Mouse (Mus musculus) limb, embryonic 15.5 days (tissue): ENCODE measurements around the gene Zfp212. TPM values are rescaled to one million over a fixed set of nuclear protein-coding genes. Genes with fewer than 3 reads are reported as not detected.

Experiments
- ATAC-seq: fragments of 200-750 bp; cut with Nextera tagmentation; 2 replicates; pipeline ENCODE4 v1.8.0; 2017; ENCODE audit warnings: low read depth, moderate TSS enrichment; ENCODE audit not compliant: insufficient number of reproducible peaks, low FRiP score, low TSS enrichment
- H3K27ac ChIP-seq: fragments of 300-500 bp; sonication (generic); 2 replicates; pipeline ENCODE4 v1.5.1; 2015; ENCODE audit warnings: moderate library complexity, mild to moderate bottlenecking, inconsistent platforms
- H3K27me3 ChIP-seq: fragments of 300-500 bp; sonication (generic); 2 replicates; pipeline ENCODE4 v1.6.1; 2015; ENCODE audit warnings: inconsistent platforms
- H3K36me3 ChIP-seq: fragments of 300-500 bp; sonication (generic); 2 replicates; pipeline ENCODE4 v1.6.1; 2015; ENCODE audit warnings: inconsistent platforms
- H3K4me1 ChIP-seq: fragments of 300-500 bp; sonication (generic); 2 replicates; pipeline ENCODE4 v1.6.1; 2015; ENCODE audit warnings: inconsistent platforms
- H3K4me2 ChIP-seq: fragments of 300-500 bp; sonication (generic); 2 replicates; pipeline ENCODE4 v1.6.1; 2015; ENCODE audit warnings: mild to moderate bottlenecking, inconsistent platforms
- H3K4me3 ChIP-seq: fragments of 300-500 bp; sonication (generic); 2 replicates; pipeline ENCODE4 v1.5.1; 2015; ENCODE audit warnings: mild to moderate bottlenecking, inconsistent platforms
- H3K9ac ChIP-seq: fragments of 300-500 bp; sonication (generic); 2 replicates; pipeline ENCODE4 v1.6.1; 2015; ENCODE audit warnings: inconsistent platforms
- H3K9me3 ChIP-seq: fragments of 300-500 bp; sonication (generic); 2 replicates; pipeline ENCODE4 v1.6.1; 2016; ENCODE audit warnings: inconsistent platforms
- WGBS: fragments of 180-500 bp; shearing (Covaris S2); methylation state at CpG from one replicate; pipeline ENCODE4 v1.1.7; 2015; 5-methylcytosine and 5-hydroxymethylcytosine counted together
- polyA plus RNA-seq: library from polyadenylated mRNA; unstranded; fragments of >200 nt; fragmentation: Nextera tagmentation; extraction: Ambion mirVana; gene quantifications from 2 replicates; pipeline ENCODE4 v1.2.1, GENCODE M21; 2015

Zfp212 gene
- polyA plus RNA-seq, 1 experiment from 2014 or later = 18.0 TPM

DNA sequence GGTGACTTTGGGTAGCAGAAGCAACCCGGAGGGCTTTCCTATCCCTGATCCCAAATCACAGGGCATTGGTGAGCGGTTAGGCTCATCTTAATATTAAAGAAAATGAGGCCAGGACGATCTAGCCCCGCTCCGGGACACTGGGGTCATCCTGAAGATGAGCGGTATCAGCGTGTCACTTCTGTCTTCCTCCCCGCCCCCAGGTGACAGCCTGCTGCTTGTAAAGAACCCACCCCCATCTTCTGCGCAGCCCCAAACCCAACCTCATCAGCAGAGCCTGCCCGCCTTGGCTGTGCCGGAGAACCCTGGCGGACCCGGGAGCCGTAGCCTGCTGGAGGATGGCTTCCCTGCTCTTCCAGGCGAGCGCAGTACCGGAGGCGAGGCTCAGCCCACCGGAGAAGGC lies 15.9 kb upstream of the Zfp212 start:
- Histone ChIP-seq H3K9me3 (no peaks in the 10 kb centered on the region), H3K27ac (no peak overlapping the region), H3K27me3 (no peaks in the 10 kb centered on the region), H3K9ac (no peak overlapping the region), H3K4me2 (no peak overlapping the region), H3K4me1 (no peaks in the 10 kb centered on the region), H3K4me3 (no peak overlapping the region), H3K36me3 (peaks cover 86% of the 10 kb centered on the region)
- ATAC-seq = no peak
- 59% methylated on average over 19 of the region's 19 CpGs for WGBS

DNA sequence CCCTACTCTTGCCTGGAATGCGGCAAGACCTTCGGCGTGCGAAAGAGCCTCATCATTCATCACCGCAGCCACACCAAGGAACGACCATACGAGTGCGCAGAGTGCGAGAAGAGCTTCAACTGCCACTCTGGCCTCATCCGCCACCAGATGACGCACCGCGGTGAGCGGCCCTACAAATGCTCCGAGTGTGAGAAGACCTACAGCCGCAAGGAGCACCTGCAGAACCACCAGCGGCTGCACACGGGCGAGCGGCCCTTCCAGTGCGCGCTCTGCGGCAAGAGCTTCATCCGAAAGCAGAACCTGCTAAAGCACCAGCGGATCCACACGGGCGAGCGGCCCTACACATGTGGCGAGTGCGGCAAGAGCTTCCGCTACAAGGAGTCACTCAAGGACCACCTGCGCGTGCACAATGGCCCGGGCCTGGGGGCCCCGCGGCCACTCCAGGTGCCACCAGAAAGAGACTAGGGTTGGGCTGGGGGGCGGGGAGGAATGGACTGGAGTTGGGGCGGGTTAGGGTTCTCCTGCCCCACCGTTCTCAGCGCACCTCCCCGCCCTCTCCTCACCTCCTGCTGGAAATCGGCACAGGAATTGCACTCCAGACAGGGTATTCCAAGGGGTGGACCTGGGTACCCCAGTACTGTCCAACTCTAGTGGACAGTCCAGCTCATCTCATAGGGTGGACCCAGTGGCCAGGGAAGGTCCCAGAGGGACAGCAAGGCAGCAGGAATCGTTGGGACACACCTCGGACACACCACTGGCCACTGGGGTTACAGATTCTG lies 15.2 kb upstream of the Zfp212 start:
- Histone ChIP-seq H3K4me2 (no peak overlapping the region), H3K27ac (no peak overlapping the region), H3K9me3 (no peaks in the 10 kb centered on the region), H3K4me3 (no peak overlapping the region), H3K27me3 (no peaks in the 10 kb centered on the region), H3K4me1 (no peaks in the 10 kb centered on the region), H3K36me3 (peaks cover 79% of the 10 kb centered on the region), H3K9ac (no peak overlapping the region)
- 67% methylated on average over 44 of the region's 44 CpGs for WGBS
- no peak for ATAC-seq

DNA sequence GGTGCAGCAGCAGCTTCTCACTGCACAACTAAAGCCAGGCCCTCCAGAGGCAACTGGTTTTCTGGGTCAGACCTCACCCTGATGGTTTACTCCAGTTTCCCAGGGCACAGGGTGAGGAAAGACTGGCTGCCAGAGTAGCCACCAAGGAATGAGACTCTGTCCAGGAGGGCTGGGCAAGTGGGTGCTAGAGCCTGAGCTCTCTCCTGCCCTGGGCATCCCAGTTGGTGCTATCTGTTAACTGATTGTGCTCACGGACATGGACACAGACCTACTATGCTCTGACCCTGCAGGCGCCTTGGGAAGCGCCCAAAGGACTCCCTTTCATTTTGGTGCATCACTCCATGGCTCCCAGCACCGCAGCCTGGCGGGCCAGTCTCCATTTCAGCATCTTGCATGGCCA lies 13.9 kb upstream of the Zfp212 start:
- H3K4me3 ChIP-seq = no peak overlapping the region
- H3K27ac ChIP-seq = no peak overlapping the region
- H3K4me2 ChIP-seq = no peak overlapping the region
- H3K4me1 ChIP-seq = no peaks in the 10 kb centered on the region
- H3K9ac ChIP-seq = no peak overlapping the region
- no peaks in the 10 kb centered on the region for H3K9me3 ChIP-seq
- H3K36me3 ChIP-seq = peaks cover 67% of the 10 kb centered on the region
- no peak for ATAC-seq
- 94% methylated on average over 5 of the region's 5 CpGs for WGBS
- H3K27me3 ChIP-seq = no peaks in the 10 kb centered on the region

DNA sequence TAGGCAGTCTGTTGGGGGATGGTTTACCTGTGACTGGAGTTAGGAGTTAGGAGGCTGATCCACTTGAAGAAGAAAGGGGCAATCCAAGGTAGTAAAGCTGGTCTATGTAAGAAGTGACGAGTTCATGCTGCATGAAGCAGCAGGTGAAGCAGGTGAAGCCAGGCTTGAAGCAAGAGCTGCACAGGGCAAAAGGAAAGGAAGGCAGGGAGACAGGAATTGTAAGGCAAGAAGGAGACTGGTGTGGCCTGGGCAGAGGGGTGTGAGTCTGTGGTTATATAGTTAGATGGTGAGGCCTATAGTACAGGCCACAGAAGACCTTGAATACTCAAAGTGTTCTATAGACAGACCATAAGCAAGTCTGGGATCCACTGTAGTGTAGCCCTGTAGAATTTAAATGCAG lies 11.3 kb upstream of the Zfp212 start:
- Histone ChIP-seq H3K9ac (no peak overlapping the region), H3K36me3 (peaks cover 41% of the 10 kb centered on the region), H3K27ac (no peak overlapping the region), H3K4me2 (no peak overlapping the region), H3K27me3 (no peaks in the 10 kb centered on the region), H3K4me3 (no peak overlapping the region), H3K4me1 (no peaks in the 10 kb centered on the region), H3K9me3 (no peaks in the 10 kb centered on the region)
- ATAC-seq = no peak
- WGBS = 79% methylated on average over 1 of the region's 1 CpGs

DNA sequence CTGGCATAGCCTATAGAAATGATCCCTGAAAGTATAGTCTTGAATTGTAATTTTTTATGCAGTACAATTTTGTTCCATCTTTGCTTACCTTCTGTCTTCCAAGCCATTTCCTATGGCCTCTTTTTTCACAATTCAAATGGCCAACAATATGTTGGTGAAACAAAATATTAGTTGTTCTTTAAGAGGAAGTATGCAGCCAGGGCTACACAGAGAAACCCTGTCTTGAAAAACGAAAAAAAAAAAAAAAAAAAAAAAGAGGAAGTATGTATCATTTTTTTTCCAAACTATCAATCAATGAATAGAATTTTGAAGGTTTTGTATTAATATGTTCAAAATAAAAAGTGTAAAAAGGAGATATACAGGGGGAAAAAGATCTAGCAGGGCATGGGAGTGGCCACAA lies 8.6 kb upstream of the Zfp212 start:
- no peaks in the 10 kb centered on the region for H3K27me3 ChIP-seq
- no peaks in the 10 kb centered on the region for H3K4me1 ChIP-seq
- no peak overlapping the region for H3K27ac ChIP-seq
- H3K9me3 ChIP-seq = no peaks in the 10 kb centered on the region
- no peak overlapping the region for H3K4me3 ChIP-seq
- ATAC-seq = no peak
- no peak overlapping the region for H3K9ac ChIP-seq
- 53% methylated on average over 1 of the region's 1 CpGs for WGBS
- H3K4me2 ChIP-seq = no peak overlapping the region
- peaks cover 15% of the 10 kb centered on the region for H3K36me3 ChIP-seq

DNA sequence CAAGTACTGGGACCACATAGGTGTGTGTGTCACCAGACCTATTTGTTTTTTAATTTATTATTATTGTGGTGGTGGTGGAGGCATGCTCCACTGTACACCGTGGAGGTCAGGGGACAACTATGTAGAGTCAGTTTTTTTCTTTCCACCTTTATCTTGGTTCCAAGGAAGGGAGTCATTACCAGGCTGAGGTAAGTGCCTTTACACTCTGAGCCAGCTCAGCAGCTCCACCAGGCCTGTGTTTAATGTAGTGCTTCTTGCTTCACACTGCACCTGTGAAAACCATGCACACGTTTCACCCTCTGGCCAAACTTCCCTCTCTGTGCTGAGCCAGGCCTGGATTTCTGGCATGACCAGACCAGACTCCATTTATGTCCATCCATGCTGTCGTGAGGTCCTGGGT lies 7.3 kb upstream of the Zfp212 start:
- ATAC-seq = no peak
- 48% methylated on average over 3 of the region's 3 CpGs for WGBS
- H3K4me2 ChIP-seq = no peak overlapping the region
- peaks cover 2% of the 10 kb centered on the region; the same call in 1 of the 2 replicates for H3K36me3 ChIP-seq
- no peaks in the 10 kb centered on the region for H3K9me3 ChIP-seq
- H3K27me3 ChIP-seq = no peaks in the 10 kb centered on the region
- H3K9ac ChIP-seq = no peak overlapping the region
- H3K27ac ChIP-seq = no peak overlapping the region
- H3K4me3 ChIP-seq = no peak overlapping the region
- H3K4me1 ChIP-seq = no peaks in the 10 kb centered on the region

DNA sequence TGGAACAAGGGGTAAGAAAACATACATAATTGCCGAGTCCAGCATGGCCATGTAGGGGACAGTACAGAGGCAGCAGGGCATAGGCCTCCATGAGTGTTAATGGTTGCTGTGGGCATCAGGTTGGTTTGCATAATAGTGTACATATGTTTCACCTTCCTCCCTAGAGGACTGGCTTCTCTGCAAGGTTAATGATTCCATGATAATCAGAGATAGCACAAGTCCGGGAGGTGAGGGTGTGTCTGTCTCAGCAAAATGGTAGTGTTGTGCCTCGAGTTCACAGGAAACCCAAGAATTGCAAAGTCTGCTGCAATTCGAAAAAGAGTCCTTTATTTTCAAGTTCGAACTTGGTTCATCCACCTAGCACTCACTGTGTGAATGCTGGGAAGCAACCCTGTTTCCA lies 3.2 kb upstream of the Zfp212 start:
- H3K9me3 ChIP-seq = no peaks in the 10 kb centered on the region

DNA sequence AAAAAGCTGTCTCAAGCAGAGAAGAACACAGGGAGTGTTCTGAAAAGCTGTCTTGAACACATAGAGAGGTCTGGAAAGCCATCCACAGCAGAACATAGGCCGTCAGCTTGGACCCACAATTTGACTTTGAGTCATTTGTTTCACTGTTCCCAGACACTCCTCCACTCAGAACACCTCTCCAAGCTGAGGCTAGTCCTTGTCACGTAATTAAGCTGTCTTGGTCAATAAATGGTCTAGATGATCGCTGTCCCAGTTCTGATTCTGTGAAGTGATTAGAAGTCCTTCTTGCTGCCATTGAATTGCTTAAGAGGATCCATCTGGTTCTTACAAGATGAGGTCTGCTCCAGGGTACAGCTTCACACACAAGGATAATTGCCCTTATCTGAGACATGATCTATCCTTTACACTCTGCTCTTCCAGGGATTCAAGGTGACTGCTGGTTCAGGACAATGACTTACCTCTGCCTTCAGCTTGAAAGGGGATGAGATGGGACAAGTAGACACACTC lies 1.5 kb upstream of the Zfp212 start:
- Histone ChIP-seq H3K9me3 (no peaks in the 10 kb centered on the region), H3K4me2 (no peak overlapping the region), H3K27me3 (no peaks in the 10 kb centered on the region), H3K9ac (no peak overlapping the region), H3K4me3 (no peak overlapping the region), H3K36me3 (no peaks in the 10 kb centered on the region), H3K4me1 (peaks cover 12% of the 10 kb centered on the region), H3K27ac (no peak overlapping the region)
- 61% methylated on average over 3 of the region's 3 CpGs for WGBS
- no peak for ATAC-seq

More for the DNA sequence above, 3.2 kb upstream of the Zfp212 start:
- no peak overlapping the region for H3K27ac ChIP-seq
- H3K4me1 ChIP-seq = peaks cover 8% of the 10 kb centered on the region
- no peak overlapping the region for H3K9ac ChIP-seq
- no peak for ATAC-seq
- 79% methylated on average over 5 of the region's 5 CpGs for WGBS
- no peaks in the 10 kb centered on the region for H3K27me3 ChIP-seq
- H3K4me2 ChIP-seq = no peak overlapping the region
- H3K36me3 ChIP-seq = no peaks in the 10 kb centered on the region
- H3K4me3 ChIP-seq = no peak overlapping the region

DNA sequence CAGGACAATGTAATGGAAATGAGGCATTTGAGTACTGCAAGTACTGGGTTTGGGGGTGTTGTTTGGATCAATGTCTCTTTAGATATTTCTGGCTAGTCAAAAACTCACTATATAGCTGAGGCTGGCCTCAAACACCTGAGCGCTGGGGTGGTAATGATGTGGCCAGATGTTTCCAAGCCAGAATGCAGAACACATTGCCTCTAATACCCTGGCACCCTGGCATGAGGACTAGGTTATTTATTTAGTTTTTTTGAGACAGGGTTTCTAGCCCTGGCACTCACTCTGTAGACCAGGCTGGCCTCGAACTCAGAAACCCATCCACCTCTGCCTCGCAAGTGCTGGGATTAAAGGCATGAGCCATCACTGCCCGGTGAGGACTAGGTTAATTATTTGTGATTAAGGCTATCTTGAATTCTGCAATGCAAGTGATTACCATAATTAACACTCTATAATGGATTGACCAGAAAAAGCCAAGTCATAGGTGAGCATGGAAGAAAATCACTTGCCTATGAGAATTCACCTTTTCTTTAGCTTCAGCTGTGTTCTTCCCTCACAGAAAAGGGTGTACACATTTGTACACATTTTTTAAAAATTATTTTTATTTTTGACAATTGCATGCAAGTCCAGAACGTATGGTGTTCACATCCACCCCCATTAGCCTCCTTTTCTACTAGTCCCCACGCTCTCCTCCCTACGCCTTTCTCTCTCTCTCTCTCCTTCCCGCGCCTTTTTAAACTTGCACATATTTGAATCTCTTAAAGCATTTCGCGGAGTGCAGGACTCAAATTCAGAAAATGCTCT lies 430 bp upstream of the Zfp212 start:
- peak overlapping the region; percentile 99 for H3K27ac ChIP-seq
- 26% methylated on average over 11 of the region's 11 CpGs for WGBS
- peaks cover 12% of the 10 kb centered on the region for H3K4me1 ChIP-seq
- no peak for ATAC-seq
- H3K9ac ChIP-seq = no peak overlapping the region
- H3K9me3 ChIP-seq = no peaks in the 10 kb centered on the region
- H3K4me3 ChIP-seq = peak overlapping the region; percentile 86
- peak overlapping the region; percentile 47 for H3K4me2 ChIP-seq
- H3K27me3 ChIP-seq = no peaks in the 10 kb centered on the region
- no peaks in the 10 kb centered on the region for H3K36me3 ChIP-seq

DNA sequence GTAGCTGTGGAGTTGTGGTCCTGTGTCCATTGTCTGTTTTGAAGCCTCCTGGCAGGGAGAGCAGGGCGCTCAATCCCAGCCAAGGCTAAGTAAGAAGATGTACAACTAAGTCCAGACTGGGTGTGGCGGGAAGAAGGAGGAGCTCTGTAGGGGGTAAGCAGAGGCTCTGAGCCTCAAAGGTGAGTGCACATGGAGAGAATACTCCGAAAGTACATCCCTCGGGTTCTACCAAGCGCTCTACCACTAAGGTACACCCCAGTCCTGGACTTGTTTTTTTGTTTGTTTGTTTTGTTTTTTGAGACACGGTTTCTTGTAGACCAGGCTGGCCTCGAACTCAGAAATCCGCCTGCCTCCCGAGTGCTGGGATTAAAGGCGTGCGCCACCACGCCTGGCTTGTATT lies 22.2 kb downstream of the Zfp212 start:
- H3K27ac ChIP-seq = peak overlapping the region; percentile 82; the same call in 1 of the 2 replicates
- no peak for ATAC-seq
- no peaks in the 10 kb centered on the region for H3K9me3 ChIP-seq
- peak overlapping the region; percentile 67 for H3K9ac ChIP-seq
- peaks cover 14% of the 10 kb centered on the region for H3K4me1 ChIP-seq
- H3K4me2 ChIP-seq = peak overlapping the region; percentile 84
- H3K27me3 ChIP-seq = no peaks in the 10 kb centered on the region
- peak overlapping the region; percentile 49 for H3K4me3 ChIP-seq
- H3K36me3 ChIP-seq = peaks cover 20% of the 10 kb centered on the region
- 53% methylated on average over 12 of the region's 12 CpGs for WGBS

DNA sequence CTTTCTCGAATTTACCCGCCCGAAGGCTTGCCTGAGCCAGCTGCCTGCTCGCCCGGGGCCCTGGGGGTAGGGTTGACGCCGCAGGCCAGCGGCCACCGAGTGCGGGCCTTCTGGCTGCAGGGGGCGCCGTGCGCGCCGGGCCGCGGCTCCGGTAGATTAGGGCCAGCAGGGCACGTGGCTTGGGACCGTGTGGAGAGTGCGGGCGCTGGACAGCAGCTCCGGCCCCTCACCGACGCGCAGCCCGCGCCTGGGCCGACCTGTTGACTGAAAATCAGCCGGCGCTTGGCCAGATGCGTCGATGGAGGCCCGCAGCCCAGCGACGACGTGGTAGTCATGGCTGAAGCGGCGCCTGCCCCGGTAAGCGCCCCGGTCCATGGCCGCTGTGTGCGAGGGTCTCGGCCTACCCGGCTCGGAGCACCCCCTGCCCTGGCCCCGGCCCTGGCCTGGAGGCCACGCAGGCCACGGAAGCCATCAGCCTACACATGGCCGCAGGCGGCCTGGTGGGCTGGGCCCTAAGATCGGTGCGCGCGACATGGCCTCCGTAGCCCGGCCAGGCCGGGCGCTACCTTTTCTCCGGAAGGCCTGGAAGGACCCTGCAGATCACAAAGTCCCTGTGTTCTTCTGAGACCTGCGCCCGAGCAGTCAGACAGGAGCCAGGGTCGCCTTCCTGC lies 22.9 kb downstream of the Zfp212 start:
- H3K36me3 ChIP-seq = peaks cover 20% of the 10 kb centered on the region
- no peaks in the 10 kb centered on the region for H3K27me3 ChIP-seq
- H3K4me2 ChIP-seq = peak overlapping the region; percentile 84
- peak overlapping the region; percentile 82 for H3K27ac ChIP-seq
- H3K4me1 ChIP-seq = peaks cover 14% of the 10 kb centered on the region
- no peaks in the 10 kb centered on the region for H3K9me3 ChIP-seq
- WGBS = 9% methylated on average over 64 of the region's 64 CpGs
- ATAC-seq = peak; percentile 76
- peak overlapping the region; percentile 67 for H3K9ac ChIP-seq
- H3K4me3 ChIP-seq = peak overlapping the region; percentile 49
